Mouse (Mus musculus) heart, adult 2 months (tissue): ENCODE results near the gene Gm17409.
A peak's percentile ranks its signal among the peaks of the same experiment; 100 is the strongest.

Experiments
- CTCF ChIP-seq: fragments of 200-600 bp; IDR thresholded peaks from 2 replicates; pipeline ENCODE4 v1.8.1; 2022; ENCODE audit warnings: antibody characterized with exemption, mild to moderate bottlenecking, moderate library complexity
- EP300 ChIP-seq: fragments of 200-500 bp; IDR thresholded peaks from 2 replicates; pipeline ENCODE4 v1.6.1; 2011; ENCODE audit warnings: low read depth, low read length, control low read depth; ENCODE audit not compliant: insufficient read depth

- TF ChIP-seq CTCF (peak; percentile 43), EP300 (no peak)
Measured at GRCm38 (mm10) chr2:58457488-58457865, 12.4 kb upstream of the Gm17409 start.
